Mouse (Mus musculus) neutrophil, adult 83 days (primary cell): ENCODE data around the gene Zscan4-ps1. TPM values are rescaled to one million over a fixed set of nuclear protein-coding genes. Genes with fewer than 3 reads are reported as not detected.

Experiments used
- total RNA-seq, 2 experiments: library from RNA; stranded (reverse); gene quantifications; one replicate each; pipeline ENCODE4 v1.2.4; 2023

The Zscan4-ps1 gene
- not detected for total RNA-seq

GRCm38 (mm10) chr7:11069591-11069990 lies at the start of gene Zscan4-ps1:
TSS of gene Zscan4-ps1 (minus strand) at chr7:11069691.

Other genes with a start within 250 kb of the Zscan4-ps1 start
- not detected for gene Zscan4b, start 164.6 kb downstream of the Zscan4-ps1 start, total RNA-seq
- not detected for gene Zscan4c, start 63.9 kb downstream of the Zscan4-ps1 start, total RNA-seq
- gene Zscan4d, start 96.5 kb upstream of the Zscan4-ps1 start, total RNA-seq: not detected
- not detected for gene Zscan4e, start 241.0 kb upstream of the Zscan4-ps1 start, total RNA-seq